Mouse (Mus musculus) telencephalon, adult 2 months (tissue): ENCODE results near the gene Emc9.

Source experiments
- DNase-seq: peaks from one replicate; pipeline ENCODE4 v3.0.0-alpha.2; 2011; ENCODE audit warnings: low read depth, low spot score

Emc9 gene

GRCm38 (mm10) chr14:55590748-55591330, 5.7 kb upstream of the Emc9 start, which contains the start of gene Psme2:
Gene Psme2 (minus strand): TSS chr14:55591113.
- DNase-seq, result peak; percentile 97

- no peak for DNase-seq
These were observed 4.8 kb upstream of the Emc9 start for GRCm38 (mm10) chr14:55589771-55590448.

GRCm38 (mm10) chr14:55589271-55589670, 4.2 kb upstream of the Emc9 start:
- DNase-seq, result no peak

- DNase-seq, result no peak
These were observed 1.0 kb upstream of the Emc9 start for GRCm38 (mm10) chr14:55586149-55586548.

GRCm38 (mm10) chr14:55585566-55585960, 461 bp upstream of the Emc9 start:
- DNase-seq, result no peak

GRCm38 (mm10) chr14:55584303-55584701, 800 bp downstream of the Emc9 start:
- no peak for DNase-seq

GRCm38 (mm10) chr14:55581981-55582681, 3.0 kb downstream of the Emc9 start:
- DNase-seq, result no peak

- no peak for DNase-seq
These were observed 4.4 kb downstream of the Emc9 start for GRCm38 (mm10) chr14:55580731-55581130.

- DNase-seq, result no peak
These were observed 5.3 kb downstream of the Emc9 start for GRCm38 (mm10) chr14:55579511-55580496.

GRCm38 (mm10) chr14:55578668-55579269, 6.3 kb downstream of the Emc9 start:
- DNase-seq, result no peak

GRCm38 (mm10) chr14:55577871-55578667, 7.0 kb downstream of the Emc9 start, which contains the start of gene Psme1:
Gene Psme1 (plus strand): TSS chr14:55578123.
- peak; percentile 28 for DNase-seq

- no peak for DNase-seq
These were observed 8.7 kb downstream of the Emc9 start for GRCm38 (mm10) chr14:55576376-55576775.

GRCm38 (mm10) chr14:55575711-55576110, 9.4 kb downstream of the Emc9 start:
- DNase-seq, result no peak

GRCm38 (mm10) chr14:55575302-55575701, 9.8 kb downstream of the Emc9 start, which contains the start of gene Fitm1:
Gene Fitm1 (plus strand): TSS chr14:55575617.
- DNase-seq, result no peak

GRCm38 (mm10) chr14:55571760-55572159, 13.3 kb downstream of the Emc9 start:
- no peak for DNase-seq

- DNase-seq, result no peak
These were observed 14.5 kb downstream of the Emc9 start for GRCm38 (mm10) chr14:55570588-55570987.

- DNase-seq, result no peak
These were observed 17.6 kb downstream of the Emc9 start for GRCm38 (mm10) chr14:55567496-55567895.

- DNase-seq, result no peak
These were observed 19.4 kb downstream of the Emc9 start for GRCm38 (mm10) chr14:55565748-55566147.

- no peak for DNase-seq
These were observed 21.9 kb downstream of the Emc9 start for GRCm38 (mm10) chr14:55563249-55563648.

GRCm38 (mm10) chr14:55561860-55562259, 23.2 kb downstream of the Emc9 start:
- DNase-seq, result no peak
